Mouse (Mus musculus): Measurements from ENCODE around the gene Wwc2. TPM values are rescaled to one million over a fixed set of nuclear protein-coding genes. Genes with fewer than 3 reads are reported as not detected.

Gene Wwc2
- polyA plus RNA-seq, 1 experiment: 10.5 TPM

- TF ChIP-seq POLR2A (IDR thresholded peaks at IDR 0.05; ENCODE audit: extremely low read depth, insufficient read depth, low read length): no peak
- TF ChIP-seq CTCF (IDR thresholded peaks at IDR 0.05; ENCODE audit: extremely low read depth, insufficient read depth, low read length): no peak
- H3K4me3 ChIP-seq (ENCODE audit: insufficient read depth, low read length): no peak overlapping the region
- no peak overlapping the region for H3K27ac ChIP-seq (ENCODE audit: insufficient read depth, low read length)
Measured at GRCm38 (mm10) chr8:47851824-47852502, 138.8 kb downstream of the Wwc2 start.

DNA sequence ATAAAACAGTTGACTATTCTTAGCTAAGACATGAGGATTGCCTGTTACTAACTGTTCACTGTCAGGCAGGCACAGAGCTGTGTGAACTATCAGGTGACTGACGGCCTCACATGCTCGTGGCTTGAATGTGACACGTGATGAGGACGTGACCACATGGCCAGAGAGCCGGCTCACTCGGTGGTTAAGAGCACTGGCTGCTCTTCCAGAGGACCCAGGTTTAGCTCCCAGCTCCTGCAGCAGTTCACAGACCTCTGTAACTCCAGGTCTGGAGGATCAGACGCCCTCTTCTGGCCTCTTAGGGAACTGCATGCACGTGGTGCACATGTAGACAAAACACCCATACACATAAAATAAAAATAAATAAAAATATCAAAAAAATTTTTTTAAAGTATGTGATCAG, 140.9 kb downstream of the Wwc2 start:
- Histone ChIP-seq H3K4me1 (ENCODE audit: control insufficient read depth, insufficient read depth, low read length) (no peaks in the 10 kb centered on the region), H3K4me3 (ENCODE audit: insufficient read depth, low read length) (no peak overlapping the region), H3K27ac (ENCODE audit: insufficient read depth, low read length) (no peak overlapping the region)
- TF ChIP-seq CTCF (IDR thresholded peaks at IDR 0.05; ENCODE audit: extremely low read depth, insufficient read depth, low read length): no peak
- no peak for TF ChIP-seq POLR2A (IDR thresholded peaks at IDR 0.05; ENCODE audit: extremely low read depth, insufficient read depth, low read length)

More at GRCm38 (mm10) chr8:47851824-47852502, 138.8 kb downstream of the Wwc2 start:
- H3K4me1 ChIP-seq (ENCODE audit: control insufficient read depth, insufficient read depth, low read length): no peaks in the 10 kb centered on the region

DNA sequence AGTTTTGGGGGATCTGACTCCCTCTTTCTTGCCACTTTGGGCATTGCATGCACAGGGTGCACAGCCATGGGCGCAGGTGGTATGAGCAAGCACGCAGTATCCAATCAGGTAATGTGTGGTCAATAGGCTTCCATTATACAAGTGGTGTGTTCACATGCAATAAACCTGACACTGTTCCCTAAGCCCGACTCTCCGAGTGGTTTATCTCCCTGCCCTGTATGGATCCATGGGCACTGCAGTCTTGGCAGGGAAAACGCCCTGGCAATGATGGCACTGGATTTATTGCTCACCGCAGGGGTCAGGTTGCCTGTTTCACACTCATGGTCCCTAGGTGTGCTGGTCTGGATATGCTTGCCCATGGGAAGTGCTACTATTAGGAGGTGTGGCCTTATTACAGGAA, 142.8 kb downstream of the Wwc2 start:
- TF ChIP-seq CTCF (IDR thresholded peaks at IDR 0.05; ENCODE audit: extremely low read depth, insufficient read depth, low read length): no peak
- TF ChIP-seq POLR2A (IDR thresholded peaks at IDR 0.05; ENCODE audit: extremely low read depth, insufficient read depth, low read length): no peak
- no peaks in the 10 kb centered on the region for H3K4me1 ChIP-seq (ENCODE audit: control insufficient read depth, insufficient read depth, low read length)
- no peak overlapping the region for H3K4me3 ChIP-seq (ENCODE audit: insufficient read depth, low read length)
- no peak overlapping the region for H3K27ac ChIP-seq (ENCODE audit: insufficient read depth, low read length)

DNA sequence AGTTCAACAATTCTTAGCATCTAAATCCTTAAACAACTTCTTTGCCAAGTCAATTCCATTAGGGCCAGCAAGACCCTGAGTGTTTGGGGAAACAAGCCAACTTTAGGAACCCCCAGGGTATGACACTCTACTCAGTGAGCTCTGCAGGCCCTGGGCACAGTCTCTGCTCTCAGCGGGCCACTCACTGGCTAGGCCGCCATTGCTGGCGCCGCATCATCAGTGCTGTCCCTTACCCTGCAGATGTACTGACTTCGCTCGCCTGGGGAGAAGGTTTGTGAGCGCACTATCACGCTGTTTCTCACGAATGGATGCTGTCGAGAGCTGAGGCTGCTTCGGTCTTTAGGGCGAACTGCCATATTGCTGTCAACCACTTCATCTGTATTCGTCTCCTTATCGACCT, 143.6 kb downstream of the Wwc2 start:
- Histone ChIP-seq H3K4me1 (ENCODE audit: control insufficient read depth, insufficient read depth, low read length) (no peaks in the 10 kb centered on the region), H3K4me3 (ENCODE audit: insufficient read depth, low read length) (no peak overlapping the region), H3K27ac (ENCODE audit: insufficient read depth, low read length) (no peak overlapping the region)
- TF ChIP-seq CTCF (IDR thresholded peaks at IDR 0.05; ENCODE audit: extremely low read depth, insufficient read depth, low read length): no peak
- TF ChIP-seq POLR2A (IDR thresholded peaks at IDR 0.05; ENCODE audit: extremely low read depth, insufficient read depth, low read length): no peak

GRCm38 (mm10) chr8:47845956-47846355, 144.8 kb downstream of the Wwc2 start:
- Histone ChIP-seq H3K4me3 (ENCODE audit: insufficient read depth, low read length) (no peak overlapping the region), H3K27ac (ENCODE audit: insufficient read depth, low read length) (no peak overlapping the region), H3K4me1 (ENCODE audit: control insufficient read depth, insufficient read depth, low read length) (no peaks in the 10 kb centered on the region)
- no peak for TF ChIP-seq POLR2A (IDR thresholded peaks at IDR 0.05; ENCODE audit: extremely low read depth, insufficient read depth, low read length)

DNA sequence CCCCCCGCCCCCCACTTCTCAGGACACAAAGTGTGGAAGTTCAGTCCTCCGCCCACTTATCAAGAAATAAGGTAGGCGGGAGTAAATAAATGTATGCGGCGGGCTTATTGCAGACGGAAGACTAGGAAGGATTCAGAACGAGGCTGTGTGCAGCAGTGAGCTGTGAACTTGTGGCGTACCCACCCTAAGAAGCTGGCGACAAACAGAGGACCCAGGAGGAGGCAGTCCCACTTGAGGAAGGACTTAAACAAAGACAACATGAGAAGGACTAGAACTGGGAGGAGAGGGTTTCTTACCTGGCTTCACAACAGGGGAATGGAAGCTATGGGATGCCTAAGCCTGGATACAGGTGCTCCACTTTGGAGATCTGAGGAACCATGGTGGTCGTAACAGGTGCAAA, 147.1 kb downstream of the Wwc2 start:
- no peak overlapping the region for H3K4me3 ChIP-seq (ENCODE audit: insufficient read depth, low read length)
- no peak overlapping the region for H3K27ac ChIP-seq (ENCODE audit: insufficient read depth, low read length)
- no peak for TF ChIP-seq POLR2A (IDR thresholded peaks at IDR 0.05; ENCODE audit: extremely low read depth, insufficient read depth, low read length)
- TF ChIP-seq CTCF (IDR thresholded peaks at IDR 0.05; ENCODE audit: extremely low read depth, insufficient read depth, low read length): no peak
- H3K4me1 ChIP-seq (ENCODE audit: control insufficient read depth, insufficient read depth, low read length): no peaks in the 10 kb centered on the region

- Histone ChIP-seq H3K4me3 (ENCODE audit: insufficient read depth, low read length) (no peak overlapping the region), H3K4me1 (ENCODE audit: control insufficient read depth, insufficient read depth, low read length) (no peaks in the 10 kb centered on the region), H3K27ac (ENCODE audit: insufficient read depth, low read length) (no peak overlapping the region)
- TF ChIP-seq CTCF (IDR thresholded peaks at IDR 0.05; ENCODE audit: extremely low read depth, insufficient read depth, low read length) (no peak), POLR2A (IDR thresholded peaks at IDR 0.05; ENCODE audit: extremely low read depth, insufficient read depth, low read length) (no peak)
Measured at GRCm38 (mm10) chr8:47843063-47843462, 147.7 kb downstream of the Wwc2 start.

DNA sequence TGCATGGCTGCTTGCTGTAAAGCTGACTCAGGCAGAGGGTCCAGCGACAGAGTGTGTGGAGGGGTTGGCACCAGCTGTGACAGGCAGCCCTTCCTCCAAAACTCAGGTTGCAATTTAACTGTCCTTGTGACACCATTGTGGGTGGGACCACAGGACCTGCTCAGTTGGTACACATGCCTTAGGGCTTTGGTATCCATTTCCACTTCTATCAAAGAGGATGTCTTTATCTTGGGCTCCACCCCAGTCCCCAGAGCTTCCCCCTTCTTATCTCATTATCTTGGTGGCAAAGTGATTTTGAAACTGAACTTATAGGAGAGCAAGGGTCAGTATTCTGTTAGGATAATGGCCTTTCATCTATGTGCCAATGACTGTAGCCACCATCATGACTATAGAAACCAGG, 156.8 kb downstream of the Wwc2 start:
- Histone ChIP-seq H3K4me3 (ENCODE audit: insufficient read depth, low read length) (no peak overlapping the region), H3K27ac (ENCODE audit: insufficient read depth, low read length) (no peak overlapping the region), H3K4me1 (ENCODE audit: control insufficient read depth, insufficient read depth, low read length) (no peaks in the 10 kb centered on the region)
- no peak for TF ChIP-seq CTCF (IDR thresholded peaks at IDR 0.05; ENCODE audit: extremely low read depth, insufficient read depth, low read length)
- TF ChIP-seq POLR2A (IDR thresholded peaks at IDR 0.05; ENCODE audit: extremely low read depth, insufficient read depth, low read length): no peak

GRCm38 (mm10) chr8:47832616-47833015, 158.1 kb downstream of the Wwc2 start:
- Histone ChIP-seq H3K4me3 (ENCODE audit: insufficient read depth, low read length) (no peak overlapping the region), H3K27ac (ENCODE audit: insufficient read depth, low read length) (no peak overlapping the region), H3K4me1 (ENCODE audit: control insufficient read depth, insufficient read depth, low read length) (no peaks in the 10 kb centered on the region)
- TF ChIP-seq CTCF (IDR thresholded peaks at IDR 0.05; ENCODE audit: extremely low read depth, insufficient read depth, low read length) (no peak), POLR2A (IDR thresholded peaks at IDR 0.05; ENCODE audit: extremely low read depth, insufficient read depth, low read length) (no peak)

- TF ChIP-seq CTCF (IDR thresholded peaks at IDR 0.05; ENCODE audit: extremely low read depth, insufficient read depth, low read length): no peak
- no peak for TF ChIP-seq POLR2A (IDR thresholded peaks at IDR 0.05; ENCODE audit: extremely low read depth, insufficient read depth, low read length)
- H3K4me1 ChIP-seq (ENCODE audit: control insufficient read depth, insufficient read depth, low read length): no peaks in the 10 kb centered on the region
Measured at GRCm38 (mm10) chr8:47826911-47827310, 163.8 kb downstream of the Wwc2 start.

More at GRCm38 (mm10) chr8:47826911-47827310, 163.8 kb downstream of the Wwc2 start:
- Histone ChIP-seq H3K27ac (ENCODE audit: insufficient read depth, low read length) (no peak overlapping the region), H3K4me3 (ENCODE audit: insufficient read depth, low read length) (no peak overlapping the region)
